Mouse (Mus musculus) midbrain, embryonic 15.5 days (tissue): ENCODE results near the gene Map9. TPM values are rescaled to one million over a fixed set of nuclear protein-coding genes. Genes with fewer than 3 reads are reported as not detected.
A peak's percentile ranks its signal among the peaks of the same experiment; 100 is the strongest.

Experiments used
- ATAC-seq: fragments of 200-750 bp; cut with Nextera tagmentation; replicated peaks from 2 replicates; pipeline ENCODE4 v1.8.0; 2017; ENCODE audit warnings: moderate TSS enrichment
- H3K27ac ChIP-seq: fragments of 300-500 bp; sonication (generic); 2 replicates; pipeline ENCODE4 v1.5.1; 2015; ENCODE audit warnings: mild to moderate bottlenecking, inconsistent platforms
- H3K27me3 ChIP-seq: fragments of 300-500 bp; sonication (generic); replicated peaks from 2 replicates; pipeline ENCODE4 v1.6.1; 2015; ENCODE audit warnings: inconsistent platforms
- H3K36me3 ChIP-seq: fragments of 300-500 bp; sonication (generic); replicated peaks from 2 replicates; pipeline ENCODE4 v1.6.1; 2015; ENCODE audit warnings: inconsistent platforms
- H3K4me1 ChIP-seq: fragments of 300-500 bp; sonication (generic); 2 replicates; pipeline ENCODE4 v1.6.1; 2015; ENCODE audit warnings: inconsistent platforms
- H3K4me2 ChIP-seq: fragments of 300-500 bp; sonication (generic); 2 replicates; pipeline ENCODE4 v1.6.1; 2015; ENCODE audit warnings: inconsistent platforms, mild to moderate bottlenecking, moderate library complexity
- H3K4me3 ChIP-seq: fragments of 300-500 bp; sonication (generic); 2 replicates; pipeline ENCODE4 v1.5.1; 2015; ENCODE audit warnings: mild to moderate bottlenecking, inconsistent platforms
- H3K9ac ChIP-seq: fragments of 300-500 bp; sonication (generic); 2 replicates; pipeline ENCODE4 v1.6.1; 2015; ENCODE audit warnings: mild to moderate bottlenecking, inconsistent platforms
- H3K9me3 ChIP-seq: fragments of 300-500 bp; sonication (generic); 2 replicates; pipeline ENCODE4 v1.6.1; 2016; ENCODE audit warnings: inconsistent platforms
- WGBS: fragments of 180-500 bp; shearing (Covaris S2); methylation state at CpG from one replicate; pipeline ENCODE4 v1.1.7; 2015; ENCODE audit warnings: mixed read lengths; 5-methylcytosine and 5-hydroxymethylcytosine counted together
- polyA plus RNA-seq: library from polyadenylated mRNA; unstranded; fragments of >200 nt; fragmentation: Nextera tagmentation; extraction: Ambion mirVana; gene quantifications from 2 replicates; pipeline ENCODE4 v1.2.1, GENCODE M21; 2015

Map9 gene
- polyA plus RNA-seq, 1 experiment from 2014 or later = 121 TPM

- no peak overlapping the region for H3K27ac ChIP-seq
- H3K9ac ChIP-seq = no peak overlapping the region
- H3K4me1 ChIP-seq = peaks cover 3% of the 10 kb centered on the region; the same call in 1 of the 2 replicates
- no peaks in the 10 kb centered on the region for H3K9me3 ChIP-seq
- no peaks in the 10 kb centered on the region for H3K27me3 ChIP-seq
- no peak overlapping the region for H3K4me2 ChIP-seq
- H3K4me3 ChIP-seq = no peak overlapping the region
- ATAC-seq = 0 out of 2 replicates have a peak, but pooled peaks have one; percentile 31
- H3K36me3 ChIP-seq = peaks cover 10% of the 10 kb centered on the region; the same call in 1 of the 2 replicates
- WGBS = 91% methylated on average over 8 of the region's 8 CpGs
These were observed 6.7 kb downstream of the Map9 start for GRCm38 (mm10) chr3:82364505-82364904.

GRCm38 (mm10) chr3:82364988-82365387, 7.1 kb downstream of the Map9 start:
- H3K9me3 ChIP-seq = no peaks in the 10 kb centered on the region
- no peak overlapping the region for H3K4me2 ChIP-seq
- no peak overlapping the region for H3K9ac ChIP-seq
- ATAC-seq = peak; percentile 70
- H3K4me3 ChIP-seq = no peak overlapping the region
- no peaks in the 10 kb centered on the region for H3K4me1 ChIP-seq
- H3K36me3 ChIP-seq = peaks cover 10% of the 10 kb centered on the region; the same call in 1 of the 2 replicates
- H3K27ac ChIP-seq = no peak overlapping the region
- no peaks in the 10 kb centered on the region for H3K27me3 ChIP-seq
- 29% methylated on average over 4 of the region's 4 CpGs for WGBS

DNA sequence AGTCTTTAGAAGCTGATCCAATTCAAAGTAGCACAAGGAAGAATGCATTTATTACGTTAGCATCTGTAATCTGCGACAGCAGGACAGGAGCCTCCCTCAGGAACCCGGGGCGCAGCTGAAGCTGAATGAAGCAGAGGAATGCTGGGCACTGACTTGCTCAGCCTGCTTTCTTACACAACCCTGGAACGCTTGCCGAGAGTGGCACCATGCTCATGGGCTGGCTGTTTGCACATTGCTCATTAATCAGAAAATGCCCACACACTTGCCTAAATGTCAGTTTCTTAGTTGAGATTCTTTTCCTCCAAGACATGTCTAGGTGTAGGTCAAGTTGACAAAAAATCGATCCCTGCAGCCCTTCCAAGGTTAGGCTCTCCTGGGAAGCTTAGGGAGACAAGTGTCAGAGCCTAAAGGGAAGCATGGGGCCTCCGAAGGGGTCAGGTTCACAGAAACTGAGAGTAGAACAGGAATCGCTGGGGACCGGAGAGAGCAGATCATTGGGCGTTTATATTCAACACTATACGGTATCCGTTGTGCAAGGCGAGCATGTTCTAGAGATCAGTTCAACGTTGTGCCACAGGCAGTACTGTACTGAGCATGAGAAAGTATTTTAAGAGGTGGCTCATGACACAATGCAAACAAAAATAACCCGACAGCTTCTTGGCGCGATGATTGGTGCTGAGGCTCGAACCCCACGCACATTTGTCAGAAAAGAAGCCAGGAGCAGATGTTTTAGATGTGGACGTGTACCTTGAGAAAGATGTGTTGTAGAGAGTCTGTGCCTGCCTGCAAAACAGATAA, 11.4 kb downstream of the Map9 start:
- ATAC-seq = no peak
- H3K9me3 ChIP-seq = no peaks in the 10 kb centered on the region
- H3K36me3 ChIP-seq = peaks cover 20% of the 10 kb centered on the region; the same call in 1 of the 2 replicates
- H3K27ac ChIP-seq = no peak overlapping the region
- no peaks in the 10 kb centered on the region for H3K4me1 ChIP-seq
- H3K27me3 ChIP-seq = no peaks in the 10 kb centered on the region
- no peak overlapping the region for H3K4me3 ChIP-seq
- no peak overlapping the region for H3K9ac ChIP-seq
- H3K4me2 ChIP-seq = no peak overlapping the region
- 84% methylated on average over 21 of the region's 21 CpGs for WGBS

DNA sequence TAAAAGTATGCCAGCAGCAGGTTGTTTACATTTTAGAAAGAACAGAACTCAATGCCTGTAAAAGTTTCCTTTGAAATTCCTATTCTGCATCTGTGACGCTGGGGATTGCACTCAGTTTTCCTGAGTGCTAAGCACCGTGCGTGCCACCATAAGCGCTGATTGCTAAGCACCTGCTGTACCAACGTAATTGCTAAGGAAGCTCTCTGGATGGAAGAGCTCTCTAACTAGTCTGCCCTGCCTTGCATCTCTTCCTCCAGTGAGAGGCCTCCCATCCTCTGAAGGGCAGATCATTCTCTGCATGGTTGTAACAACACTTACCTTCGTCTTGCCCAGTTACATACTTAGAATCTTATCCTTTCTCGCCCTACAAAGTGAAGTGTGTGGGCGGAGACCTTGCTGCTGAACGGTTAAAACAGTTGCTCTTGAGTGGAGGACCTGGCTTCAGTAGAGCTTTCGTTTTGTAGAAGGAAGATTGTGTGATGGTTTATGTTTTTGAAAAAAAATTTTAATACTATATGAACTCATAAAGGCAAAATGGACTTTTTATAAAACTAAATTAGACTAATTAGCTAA, 12.7 kb downstream of the Map9 start:
- Histone ChIP-seq H3K4me1 (no peaks in the 10 kb centered on the region), H3K4me3 (no peak overlapping the region), H3K27ac (no peak overlapping the region), H3K36me3 (peaks cover 28% of the 10 kb centered on the region; the same call in 1 of the 2 replicates), H3K27me3 (no peaks in the 10 kb centered on the region), H3K4me2 (no peak overlapping the region), H3K9me3 (no peaks in the 10 kb centered on the region), H3K9ac (no peak overlapping the region)
- WGBS = 90% methylated on average over 10 of the region's 10 CpGs
- no peak for ATAC-seq

DNA sequence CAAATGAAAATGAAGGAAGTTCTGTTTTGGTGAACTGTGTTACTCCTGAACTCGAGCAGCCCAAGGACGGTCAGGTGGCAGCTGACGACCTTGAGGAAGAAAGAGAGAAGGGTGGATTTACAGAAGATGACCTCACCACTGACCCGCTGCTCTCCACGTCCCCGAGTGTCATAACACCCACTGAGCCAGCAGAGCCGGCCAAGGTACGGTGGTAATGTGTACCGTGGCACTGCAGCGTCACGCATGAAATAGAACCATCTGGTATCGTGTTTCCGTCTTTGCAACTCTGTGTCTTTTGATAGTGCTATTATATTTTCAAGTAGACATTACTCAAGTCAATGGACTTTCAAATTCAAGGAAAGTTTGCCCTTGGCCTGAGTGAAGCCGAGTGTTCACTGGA, 19.1 kb downstream of the Map9 start:
- ATAC-seq = no peak
- Histone ChIP-seq H3K36me3 (peaks cover 63% of the 10 kb centered on the region; the same call in 1 of the 2 replicates), H3K9ac (no peak overlapping the region), H3K4me1 (no peaks in the 10 kb centered on the region), H3K4me3 (no peak overlapping the region), H3K9me3 (no peaks in the 10 kb centered on the region), H3K27me3 (no peaks in the 10 kb centered on the region), H3K4me2 (no peak overlapping the region), H3K27ac (no peak overlapping the region)
- 92% methylated on average over 14 of the region's 14 CpGs for WGBS

DNA sequence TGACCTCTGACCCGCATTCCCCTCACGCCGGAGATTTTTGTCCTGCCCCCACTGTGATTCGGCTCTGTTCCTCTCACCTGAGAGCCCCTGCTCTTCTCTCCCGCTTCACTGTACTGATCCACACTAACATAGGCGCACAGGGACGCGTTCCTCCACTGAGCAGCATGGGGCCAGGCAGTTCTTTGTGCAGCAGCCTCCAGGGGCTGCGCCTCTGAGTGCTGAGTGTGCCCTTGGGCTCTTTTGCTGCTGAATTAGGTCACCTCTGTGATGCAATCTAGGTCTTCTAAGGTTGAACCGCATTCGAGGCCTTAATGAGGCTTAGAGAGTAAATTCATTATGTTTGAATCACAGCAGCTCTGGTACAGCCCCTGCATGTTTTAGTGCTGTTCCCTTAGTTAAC, 24.5 kb downstream of the Map9 start:
- ATAC-seq = no peak
- Histone ChIP-seq H3K4me2 (no peak overlapping the region), H3K36me3 (peaks cover 61% of the 10 kb centered on the region), H3K4me1 (no peaks in the 10 kb centered on the region), H3K4me3 (no peak overlapping the region), H3K27me3 (no peaks in the 10 kb centered on the region), H3K27ac (no peak overlapping the region), H3K9ac (no peak overlapping the region), H3K9me3 (no peaks in the 10 kb centered on the region)
- WGBS = 75% methylated on average over 11 of the region's 11 CpGs

DNA sequence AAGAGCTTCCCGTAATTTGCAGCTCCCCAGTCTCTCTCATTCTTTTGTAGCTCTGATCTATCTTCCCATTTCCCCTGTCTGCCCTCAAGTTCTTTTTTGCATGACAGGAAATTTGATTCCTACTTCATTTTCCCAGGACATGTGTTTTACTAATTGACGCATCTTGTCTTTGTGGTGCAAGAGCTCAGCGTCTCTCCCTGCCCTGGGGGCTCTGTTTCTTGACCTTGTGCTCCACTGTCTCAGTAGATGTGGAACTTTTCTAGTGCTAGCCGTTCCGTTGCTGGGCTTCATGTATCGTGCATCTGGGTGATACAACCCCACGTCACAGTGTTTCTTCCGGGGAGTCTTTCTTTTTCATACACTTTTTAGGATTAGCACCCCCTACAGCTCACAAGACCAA, 27.2 kb downstream of the Map9 start:
- H3K4me2 ChIP-seq = no peak overlapping the region
- no peaks in the 10 kb centered on the region for H3K4me1 ChIP-seq
- no peak for ATAC-seq
- H3K36me3 ChIP-seq = peaks cover 40% of the 10 kb centered on the region
- no peaks in the 10 kb centered on the region for H3K27me3 ChIP-seq
- no peaks in the 10 kb centered on the region for H3K9me3 ChIP-seq
- WGBS = 91% methylated on average over 8 of the region's 8 CpGs
- H3K9ac ChIP-seq = no peak overlapping the region
- no peak overlapping the region for H3K4me3 ChIP-seq
- no peak overlapping the region for H3K27ac ChIP-seq

GRCm38 (mm10) chr3:82405830-82406229, 48.0 kb downstream of the Map9 start:
- no peaks in the 10 kb centered on the region for H3K4me1 ChIP-seq
- no peaks in the 10 kb centered on the region for H3K9me3 ChIP-seq
- WGBS = 90% methylated on average over 6 of the region's 6 CpGs
- H3K36me3 ChIP-seq = no peaks in the 10 kb centered on the region
- no peaks in the 10 kb centered on the region for H3K27me3 ChIP-seq
- H3K4me3 ChIP-seq = no peak overlapping the region
- ATAC-seq = no peak
- H3K4me2 ChIP-seq = no peak overlapping the region
- no peak overlapping the region for H3K27ac ChIP-seq
- H3K9ac ChIP-seq = no peak overlapping the region

DNA sequence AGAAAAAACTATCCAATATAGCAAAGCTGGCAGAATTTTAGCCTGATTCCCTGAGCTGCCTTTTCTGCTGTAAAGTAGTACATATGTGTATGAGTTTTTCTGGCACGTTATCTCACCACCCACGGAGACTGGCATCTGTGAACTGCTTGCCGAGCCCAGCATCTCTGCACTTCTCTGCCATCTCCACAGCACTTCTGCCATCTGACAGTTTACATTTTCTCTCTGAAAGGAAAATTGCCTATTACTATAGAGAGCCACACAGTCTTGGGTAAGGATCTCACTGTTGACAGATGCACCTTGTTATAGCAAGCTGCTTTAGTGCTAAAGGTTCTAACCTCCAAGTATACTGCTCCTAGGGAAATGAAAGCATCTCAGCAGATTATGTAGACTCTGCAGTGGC, 48.5 kb downstream of the Map9 start:
- 70% methylated on average over 3 of the region's 3 CpGs for WGBS
- Histone ChIP-seq H3K4me1 (no peaks in the 10 kb centered on the region), H3K4me2 (no peak overlapping the region), H3K27ac (no peak overlapping the region), H3K36me3 (no peaks in the 10 kb centered on the region), H3K27me3 (no peaks in the 10 kb centered on the region), H3K9me3 (no peaks in the 10 kb centered on the region), H3K4me3 (no peak overlapping the region), H3K9ac (no peak overlapping the region)
- peak; percentile 71 for ATAC-seq

GRCm38 (mm10) chr3:82407432-82407831, 49.6 kb downstream of the Map9 start:
- Histone ChIP-seq H3K9me3 (no peaks in the 10 kb centered on the region), H3K27me3 (no peaks in the 10 kb centered on the region), H3K9ac (no peak overlapping the region), H3K4me2 (no peak overlapping the region), H3K27ac (no peak overlapping the region), H3K4me1 (no peaks in the 10 kb centered on the region), H3K4me3 (no peak overlapping the region), H3K36me3 (no peaks in the 10 kb centered on the region)
- ATAC-seq = 0 out of 2 replicates have a peak, but pooled peaks have one; percentile 45
- WGBS = 68% methylated on average over 2 of the region's 2 CpGs

- no peak for ATAC-seq
- H3K4me1 ChIP-seq = no peaks in the 10 kb centered on the region
- H3K36me3 ChIP-seq = no peaks in the 10 kb centered on the region
- H3K4me3 ChIP-seq = no peak overlapping the region
- no peaks in the 10 kb centered on the region for H3K27me3 ChIP-seq
- H3K4me2 ChIP-seq = no peak overlapping the region
- no peak overlapping the region for H3K27ac ChIP-seq
- no peak overlapping the region for H3K9ac ChIP-seq
- H3K9me3 ChIP-seq = no peaks in the 10 kb centered on the region
These were observed 54.6 kb downstream of the Map9 start for GRCm38 (mm10) chr3:82412397-82412796.

DNA sequence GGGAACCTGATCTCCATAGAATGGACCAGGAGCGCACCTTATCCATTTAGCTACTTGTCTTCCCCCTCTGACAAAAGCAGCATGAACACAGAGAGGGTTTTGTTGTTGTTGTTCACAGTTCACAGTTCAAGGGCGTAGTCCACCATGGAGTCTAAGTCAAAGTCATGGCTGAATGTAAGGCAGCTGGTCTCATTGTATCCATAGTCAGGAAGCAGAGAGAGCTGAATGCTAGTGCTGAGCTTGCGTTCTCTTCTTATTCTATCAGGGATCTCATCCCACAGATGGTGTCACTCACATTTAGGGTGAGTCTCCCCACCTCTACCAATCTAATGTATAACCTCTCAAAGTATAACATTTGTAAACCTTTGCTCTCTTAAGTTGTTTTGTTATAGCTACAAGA, 60.1 kb downstream of the Map9 start:
- Histone ChIP-seq H3K9me3 (no peaks in the 10 kb centered on the region), H3K4me3 (no peak overlapping the region), H3K27ac (no peak overlapping the region), H3K36me3 (no peaks in the 10 kb centered on the region), H3K27me3 (no peaks in the 10 kb centered on the region), H3K4me1 (no peaks in the 10 kb centered on the region), H3K9ac (no peak overlapping the region), H3K4me2 (no peak overlapping the region)
- no peak for ATAC-seq
- WGBS = 91% methylated on average over 3 of the region's 3 CpGs

- Histone ChIP-seq H3K36me3 (no peaks in the 10 kb centered on the region), H3K9ac (no peak overlapping the region), H3K9me3 (no peaks in the 10 kb centered on the region), H3K4me1 (no peaks in the 10 kb centered on the region), H3K4me3 (no peak overlapping the region), H3K27me3 (no peaks in the 10 kb centered on the region), H3K27ac (no peak overlapping the region), H3K4me2 (no peak overlapping the region)
- 85% methylated on average over 8 of the region's 8 CpGs for WGBS
- ATAC-seq = no peak
These were observed 77.5 kb downstream of the Map9 start for GRCm38 (mm10) chr3:82435351-82435750.
